Mouse (Mus musculus) C2C12 (cell line): ENCODE measurements at regions not wholly inside any gene's neighbourhood (a gene's known extent, or its start where the extent isn't known, plus 50 kb on each side); places are given as distances from the start of the nearest gene placed in this dataset.

ENCODE experiments used
- CEBPB ChIP-seq: IDR thresholded peaks from one replicate; pipeline ENCODE4 v1.6.1; 2011; ENCODE audit warnings: low read depth, mild to moderate bottlenecking, control low read depth, moderate library complexity
- CTCF ChIP-seq: IDR thresholded peaks from one replicate; pipeline ENCODE4 v1.5.1; 2011; ENCODE audit not compliant: control insufficient read depth, insufficient read depth, insufficient read length
- MYOD1 ChIP-seq: IDR thresholded peaks from one replicate; pipeline ENCODE4 v1.6.1; 2011; ENCODE audit warnings: low read depth; ENCODE audit not compliant: control insufficient read depth, insufficient read length

GRCm38 (mm10) chr10:19154041-19154440 is 138.6 kb upstream of the Tnfaip3 start:
- TF ChIP-seq CTCF (no peak), MYOD1 (no peak), CEBPB (no peak)
